Mouse (Mus musculus) hindbrain, embryonic 11.5 days (tissue): ENCODE measurements around the gene Tlr3. TPM values are rescaled to one million over a fixed set of nuclear protein-coding genes. Genes with fewer than 3 reads are reported as not detected.

Experiments used
- ATAC-seq: fragments of 200-750 bp; cut with Nextera tagmentation; 2 replicates; pipeline ENCODE4 v1.8.0; 2017; ENCODE audit warnings: mild to moderate bottlenecking, moderate TSS enrichment, moderate library complexity; ENCODE audit not compliant: low FRiP score
- DNase-seq: peaks from one replicate; pipeline ENCODE4 v3.0.0-alpha.2; 2015; ENCODE audit warnings: low spot score
- H3K27ac ChIP-seq: fragments of 300-500 bp; sonication (generic); 2 replicates; pipeline ENCODE4 v1.5.1; 2014; ENCODE audit warnings: mild to moderate bottlenecking, low read depth, low read length
- H3K27me3 ChIP-seq: fragments of 300-500 bp; sonication (generic); 2 replicates; pipeline ENCODE4 v1.6.1; 2014; ENCODE audit warnings: mild to moderate bottlenecking, low read length, moderate library complexity, mixed read lengths; ENCODE audit not compliant: control insufficient read depth, insufficient read depth
- H3K36me3 ChIP-seq: fragments of 300-500 bp; sonication (generic); 2 replicates; pipeline ENCODE4 v1.6.1; 2014; ENCODE audit warnings: mild to moderate bottlenecking, low read length, moderate library complexity, mixed read lengths; ENCODE audit not compliant: control insufficient read depth, insufficient read depth
- H3K4me1 ChIP-seq: fragments of 300-500 bp; sonication (generic); replicated peaks from 2 replicates; pipeline ENCODE4 v1.6.1; 2014; ENCODE audit warnings: low read length, mixed read lengths; ENCODE audit not compliant: control insufficient read depth, insufficient read depth
- H3K4me2 ChIP-seq: fragments of 300-500 bp; sonication (generic); replicated peaks from 2 replicates; pipeline ENCODE4 v1.6.1; 2014; ENCODE audit warnings: mild to moderate bottlenecking, low read depth, low read length
- H3K4me3 ChIP-seq: fragments of 300-500 bp; sonication (generic); 2 replicates; pipeline ENCODE4 v1.5.1; 2014; ENCODE audit warnings: low read depth, low read length
- H3K9ac ChIP-seq: fragments of 300-500 bp; sonication (generic); 2 replicates; pipeline ENCODE4 v1.6.1; 2014; ENCODE audit warnings: low read depth, low read length
- H3K9me3 ChIP-seq: fragments of 300-500 bp; sonication (generic); 2 replicates; pipeline ENCODE4 v1.6.1; 2016; ENCODE audit warnings: low read length; ENCODE audit not compliant: control insufficient read depth
- WGBS: fragments of 180-500 bp; shearing (Covaris S2); extraction: QIAGEN DNeasy Blood & Tissue Kit; methylation state at CpG from one replicate; pipeline ENCODE4 v1.1.7; 2014; 5-methylcytosine and 5-hydroxymethylcytosine counted together
- polyA plus RNA-seq: library from polyadenylated mRNA; unstranded; fragments of >200 nt; fragmentation: Nextera tagmentation; extraction: Ambion mirVana; gene quantifications from 2 replicates; pipeline ENCODE4 v1.2.1, GENCODE M21; 2014

Gene Tlr3
- polyA plus RNA-seq, 1 experiment from 2014 or later, result 1.1 TPM

DNA sequence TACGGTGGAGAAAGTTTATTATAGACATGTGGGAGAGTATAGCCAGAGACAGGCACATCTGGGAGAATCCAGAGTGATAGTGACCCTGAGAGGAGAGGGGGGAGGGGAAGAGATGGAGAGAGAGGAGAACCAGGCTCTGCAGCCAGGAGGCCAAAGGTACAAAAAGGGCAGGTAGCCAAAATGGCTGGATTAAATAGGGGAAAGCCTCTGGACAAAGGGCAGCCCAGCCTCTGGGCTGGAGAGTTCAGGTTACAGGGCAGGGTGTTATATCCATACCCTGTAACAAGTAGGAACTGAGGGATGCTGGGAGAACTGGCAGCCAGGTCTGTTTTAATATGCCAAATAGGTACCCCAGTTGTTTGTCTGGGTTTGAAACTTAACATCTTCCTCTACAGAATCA, 47.7 kb downstream of the Tlr3 start:
- no peaks in the 10 kb centered on the region for H3K9me3 ChIP-seq
- no peak overlapping the region for H3K4me3 ChIP-seq
- ATAC-seq (no peak), DNase-seq (no peak)
- 97% methylated on average over 1 of the region's 1 CpGs for whole genome bisulfite sequencing
- H3K27me3 ChIP-seq, result no peaks in the 10 kb centered on the region
- no peak overlapping the region for H3K27ac ChIP-seq
- no peaks in the 10 kb centered on the region for H3K4me1 ChIP-seq
- no peaks in the 10 kb centered on the region for H3K36me3 ChIP-seq
- no peak overlapping the region for H3K4me2 ChIP-seq
- H3K9ac ChIP-seq, result no peak overlapping the region

DNA sequence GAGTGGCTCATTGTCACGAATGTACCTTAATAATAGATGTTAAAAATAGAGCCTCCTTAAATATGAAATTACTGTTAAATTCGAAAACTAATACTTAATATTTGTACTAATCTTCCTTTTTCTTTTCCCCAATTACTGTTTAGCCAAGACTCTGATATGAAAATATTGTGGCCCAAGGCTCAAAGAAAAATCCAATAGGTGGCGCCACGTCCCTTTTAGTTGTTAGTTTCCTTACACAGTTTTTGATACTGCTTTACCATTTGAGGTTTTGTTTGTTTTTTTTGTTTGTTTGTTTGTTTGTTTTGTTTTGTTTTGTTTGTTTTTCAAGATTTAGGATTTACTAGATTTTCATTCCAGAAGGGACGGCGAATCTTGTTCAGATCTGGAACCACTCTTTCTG, 48.6 kb downstream of the Tlr3 start:
- Histone ChIP-seq H3K27me3 (no peaks in the 10 kb centered on the region), H3K27ac (no peak overlapping the region), H3K4me3 (no peak overlapping the region), H3K9ac (no peak overlapping the region), H3K4me1 (no peaks in the 10 kb centered on the region), H3K9me3 (no peaks in the 10 kb centered on the region), H3K4me2 (no peak overlapping the region), H3K36me3 (no peaks in the 10 kb centered on the region)
- peak; percentile 38 for DNase-seq
- WGBS, result 65% methylated on average over 6 of the region's 6 CpGs
- no peak for ATAC-seq

DNA sequence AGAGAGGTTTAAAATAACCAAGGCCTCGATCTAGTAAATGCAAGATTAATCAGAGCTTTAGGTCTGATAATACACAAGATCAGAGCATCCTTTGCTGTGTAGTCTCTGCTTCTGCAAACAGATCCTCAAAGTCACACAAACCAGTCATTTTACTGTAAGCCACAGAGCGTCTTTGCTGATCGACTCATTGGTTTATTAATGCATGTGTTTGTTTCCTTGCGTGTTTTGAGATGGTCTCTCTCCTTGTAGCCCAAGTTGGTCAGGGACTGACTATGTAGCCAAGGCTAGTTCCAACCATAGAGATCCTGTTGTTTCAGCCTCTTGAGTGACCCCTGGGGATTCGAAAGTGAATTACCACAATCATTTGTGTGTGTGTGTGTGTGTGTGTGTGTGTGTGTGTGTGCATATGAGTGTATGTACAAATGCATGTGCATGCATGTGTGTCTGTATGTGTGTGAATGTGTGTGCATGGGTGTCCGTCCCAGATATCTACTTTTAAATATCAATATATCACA, 51.7 kb downstream of the Tlr3 start:
- Histone ChIP-seq H3K9me3 (no peaks in the 10 kb centered on the region), H3K4me3 (no peak overlapping the region; the same call in 1 of the 2 replicates), H3K4me2 (peak overlapping the region; percentile 85; the same call in 1 of the 2 replicates), H3K27me3 (no peaks in the 10 kb centered on the region), H3K27ac (no peak overlapping the region), H3K9ac (no peak overlapping the region), H3K4me1 (no peaks in the 10 kb centered on the region), H3K36me3 (no peaks in the 10 kb centered on the region)
- ATAC-seq (no peak), DNase-seq (peak; percentile 40)
- 88% methylated on average over 6 of the region's 6 CpGs for WGBS

- Histone ChIP-seq H3K27ac (no peak overlapping the region), H3K27me3 (no peaks in the 10 kb centered on the region), H3K4me2 (peak overlapping the region; percentile 85), H3K4me1 (no peaks in the 10 kb centered on the region), H3K4me3 (peak overlapping the region; percentile 53), H3K9me3 (no peaks in the 10 kb centered on the region), H3K9ac (peak overlapping the region; percentile 74), H3K36me3 (no peaks in the 10 kb centered on the region)
- ATAC-seq, result peak; percentile 87
- peak; percentile 61 for DNase-seq
- WGBS, result 6% methylated on average over 37 of the region's 49 CpGs
These were observed 52.6 kb downstream of the Tlr3 start for GRCm38 (mm10) chr8:45358132-45358918.

- H3K27ac ChIP-seq, result no peak overlapping the region
- no peak overlapping the region for H3K4me2 ChIP-seq
- 76% methylated on average over 6 of the region's 6 CpGs for WGBS
- no peaks in the 10 kb centered on the region for H3K36me3 ChIP-seq
- DNase-seq (no peak), ATAC-seq (no peak)
- H3K9me3 ChIP-seq, result no peaks in the 10 kb centered on the region
- H3K9ac ChIP-seq, result no peak overlapping the region
- no peaks in the 10 kb centered on the region for H3K27me3 ChIP-seq
- no peak overlapping the region for H3K4me3 ChIP-seq
- H3K4me1 ChIP-seq, result no peaks in the 10 kb centered on the region
These were observed 55.1 kb downstream of the Tlr3 start for GRCm38 (mm10) chr8:45355809-45356208.

Other genes with a start within 250 kb of the Tlr3 start
- gene F11, start 149.0 kb downstream of the Tlr3 start, polyA plus RNA-seq, result not detected in 2 replicates
- not detected in 2 replicates for gene Klkb1, start 116.2 kb downstream of the Tlr3 start, polyA plus RNA-seq
- not detected in 2 replicates for gene Gm45753, start 102.6 kb downstream of the Tlr3 start, polyA plus RNA-seq
- gene Cyp4v3, start 77.9 kb downstream of the Tlr3 start, polyA plus RNA-seq, result 0.71 and 1.1 TPM in 2 replicates
- 9.6 and 10.5 TPM in 2 replicates for gene Fam149a, start 28.8 kb downstream of the Tlr3 start, polyA plus RNA-seq
- gene Sorbs2, start 96.7 kb upstream of the Tlr3 start, polyA plus RNA-seq, result 54.9 and 66.1 TPM in 2 replicates